Mouse (Mus musculus) forebrain, embryonic 14.5 days (tissue): Measurements from ENCODE around the gene Elmo2. TPM values are rescaled to one million over a fixed set of nuclear protein-coding genes. Genes with fewer than 3 reads are reported as not detected.
A peak's percentile ranks its signal among the peaks of the same experiment; 100 is the strongest.

ENCODE experiments used
- ATAC-seq: fragments of 200-750 bp; cut with Nextera tagmentation; 2 replicates; pipeline ENCODE4 v1.8.0; 2017; ENCODE audit warnings: mild to moderate bottlenecking, moderate library complexity
- DNase-seq: peaks from one replicate; pipeline ENCODE4 v3.0.0-alpha.2; 2015; ENCODE audit warnings: low spot score
- H3K27ac ChIP-seq: fragments of 300-500 bp; sonication (generic); 2 replicates; pipeline ENCODE4 v1.5.1; 2014; ENCODE audit warnings: low read depth, mild to moderate bottlenecking, control low read depth, low read length, moderate library complexity
- H3K27me3 ChIP-seq: fragments of 300-500 bp; sonication (generic); replicated peaks from 2 replicates; pipeline ENCODE4 v1.6.1; 2014; ENCODE audit warnings: low read length, control low read depth, mixed read lengths; ENCODE audit not compliant: control insufficient read depth, insufficient read depth
- H3K36me3 ChIP-seq: fragments of 300-500 bp; sonication (generic); 2 replicates; pipeline ENCODE4 v1.6.1; 2014; ENCODE audit warnings: low read length, control low read depth; ENCODE audit not compliant: control insufficient read depth, insufficient read depth
- H3K4me1 ChIP-seq: fragments of 300-500 bp; sonication (generic); 2 replicates; pipeline ENCODE4 v1.6.1; 2014; ENCODE audit warnings: antibody characterized with exemption, low read length, control low read depth; ENCODE audit not compliant: control insufficient read depth, insufficient read depth
- H3K4me2 ChIP-seq: fragments of 300-500 bp; sonication (generic); 2 replicates; pipeline ENCODE4 v1.6.1; 2014; ENCODE audit warnings: mild to moderate bottlenecking, control low read depth, low read length
- H3K4me3 ChIP-seq: fragments of 300-500 bp; sonication (generic); 2 replicates; pipeline ENCODE4 v1.5.1; 2014; ENCODE audit warnings: low read depth, low read length, control low read depth
- H3K9ac ChIP-seq: fragments of 300-500 bp; sonication (generic); 2 replicates; pipeline ENCODE4 v1.6.1; 2014; ENCODE audit warnings: mild to moderate bottlenecking, low read length, control low read depth, moderate library complexity
- H3K9me3 ChIP-seq: fragments of 300-500 bp; sonication (generic); replicated peaks from 2 replicates; pipeline ENCODE4 v1.6.1; 2016; ENCODE audit warnings: low read length, control low read depth, mixed read lengths; ENCODE audit not compliant: control insufficient read depth
- WGBS: fragments of 180-500 bp; shearing (Covaris S2); extraction: QIAGEN DNeasy Blood & Tissue Kit; methylation state at CpG from one replicate; pipeline ENCODE4 v1.1.7; 2014; 5-methylcytosine and 5-hydroxymethylcytosine counted together
- polyA plus RNA-seq: library from polyadenylated mRNA; unstranded; fragments of >200 nt; fragmentation: Nextera tagmentation; extraction: Ambion mirVana; gene quantifications from 2 replicates; pipeline ENCODE4 v1.2.1, GENCODE M21; 2014

The Elmo2 gene
- polyA plus RNA-seq, 1 experiment from 2014 or later = 95.5 TPM

- peaks cover 36% of the 10 kb centered on the region for H3K36me3 ChIP-seq
- H3K27ac ChIP-seq = no peak overlapping the region
- H3K27me3 ChIP-seq = 0 out of 2 replicates have a peak, but pooled peaks cover 1% of the 10 kb centered on the region
- no peak overlapping the region for H3K4me2 ChIP-seq
- peaks cover 6% of the 10 kb centered on the region for H3K4me1 ChIP-seq
- WGBS = 41% methylated on average over 4 of the region's 6 CpGs
- H3K4me3 ChIP-seq = no peak overlapping the region
- ATAC-seq (peak; percentile 37; the same call in 1 of the 2 replicates), DNase-seq (no peak)
- no peaks in the 10 kb centered on the region for H3K9me3 ChIP-seq
- no peak overlapping the region for H3K9ac ChIP-seq
Measured at GRCm38 (mm10) chr2:165281779-165282311, 44.4 kb downstream of the Elmo2 start.

GRCm38 (mm10) chr2:165279351-165279750 lies 46.9 kb downstream of the Elmo2 start:
- 14% methylated on average over 10 of the region's 10 CpGs for WGBS
- H3K4me3 ChIP-seq = no peak overlapping the region
- ATAC-seq (no peak), DNase-seq (no peak)
- H3K4me1 ChIP-seq = peaks cover 18% of the 10 kb centered on the region
- H3K27me3 ChIP-seq = 0 out of 2 replicates have a peak, but pooled peaks cover 2% of the 10 kb centered on the region
- peaks cover 39% of the 10 kb centered on the region for H3K36me3 ChIP-seq
- no peak overlapping the region; the same call in 1 of the 2 replicates for H3K9ac ChIP-seq
- H3K9me3 ChIP-seq = no peaks in the 10 kb centered on the region
- no peak overlapping the region for H3K4me2 ChIP-seq
- no peak overlapping the region for H3K27ac ChIP-seq

- H3K4me3 ChIP-seq = no peak overlapping the region
- 0 out of 2 replicates have a peak, but pooled peaks cover 2% of the 10 kb centered on the region for H3K27me3 ChIP-seq
- no peak for DNase-seq
- no peak overlapping the region for H3K9ac ChIP-seq
- 72% methylated on average over 5 of the region's 5 CpGs for WGBS
- H3K4me2 ChIP-seq = no peak overlapping the region
- ATAC-seq = no peak
- peaks cover 26% of the 10 kb centered on the region for H3K4me1 ChIP-seq
- no peaks in the 10 kb centered on the region for H3K9me3 ChIP-seq
- peaks cover 28% of the 10 kb centered on the region for H3K36me3 ChIP-seq
- H3K27ac ChIP-seq = no peak overlapping the region
Measured at GRCm38 (mm10) chr2:165277188-165277740, 49.0 kb downstream of the Elmo2 start.

GRCm38 (mm10) chr2:165275824-165276223 lies 50.5 kb downstream of the Elmo2 start:
- H3K9ac ChIP-seq = no peak overlapping the region
- H3K27me3 ChIP-seq = 0 out of 2 replicates have a peak, but pooled peaks cover 2% of the 10 kb centered on the region
- H3K4me3 ChIP-seq = no peak overlapping the region
- WGBS = 15% methylated on average over 8 of the region's 8 CpGs
- H3K9me3 ChIP-seq = no peaks in the 10 kb centered on the region
- peaks cover 23% of the 10 kb centered on the region for H3K36me3 ChIP-seq
- peaks cover 32% of the 10 kb centered on the region for H3K4me1 ChIP-seq
- peak overlapping the region; percentile 67 for H3K27ac ChIP-seq
- no peak overlapping the region for H3K4me2 ChIP-seq
- peak; percentile 90 for DNase-seq
- ATAC-seq = peak; percentile 85

GRCm38 (mm10) chr2:165275124-165275640 lies 51.1 kb downstream of the Elmo2 start:
- 0 out of 2 replicates have a peak, but pooled peaks cover 2% of the 10 kb centered on the region for H3K27me3 ChIP-seq
- H3K4me2 ChIP-seq = no peak overlapping the region
- H3K9me3 ChIP-seq = no peaks in the 10 kb centered on the region
- DNase-seq = peak; percentile 66
- 30% methylated on average over 8 of the region's 8 CpGs for WGBS
- peak overlapping the region; percentile 67 for H3K27ac ChIP-seq
- H3K36me3 ChIP-seq = peaks cover 16% of the 10 kb centered on the region
- no peak overlapping the region for H3K4me3 ChIP-seq
- peak overlapping the region; percentile 17; the same call in 1 of the 2 replicates for H3K9ac ChIP-seq
- peak; percentile 71 for ATAC-seq
- H3K4me1 ChIP-seq = peaks cover 35% of the 10 kb centered on the region

- Histone ChIP-seq H3K9ac (no peak overlapping the region), H3K27ac (no peak overlapping the region), H3K4me1 (peaks cover 35% of the 10 kb centered on the region), H3K4me3 (no peak overlapping the region), H3K9me3 (no peaks in the 10 kb centered on the region), H3K36me3 (peaks cover 15% of the 10 kb centered on the region), H3K4me2 (no peak overlapping the region), H3K27me3 (0 out of 2 replicates have a peak, but pooled peaks cover 2% of the 10 kb centered on the region)
- WGBS = 38% methylated on average over 4 of the region's 4 CpGs
- DNase-seq = peak; percentile 47
- ATAC-seq = no peak
Measured at GRCm38 (mm10) chr2:165273589-165273988, 52.7 kb downstream of the Elmo2 start.

- peaks cover 45% of the 10 kb centered on the region for H3K4me1 ChIP-seq
- H3K9me3 ChIP-seq = no peaks in the 10 kb centered on the region
- no peaks in the 10 kb centered on the region for H3K36me3 ChIP-seq
- no peak overlapping the region for H3K4me2 ChIP-seq
- H3K9ac ChIP-seq = no peak overlapping the region
- ATAC-seq = no peak
- 4% methylated on average over 8 of the region's 8 CpGs for WGBS
- H3K4me3 ChIP-seq = no peak overlapping the region
- 0 out of 2 replicates have a peak overlapping the region, but pooled peaks have one; percentile 33 for H3K27ac ChIP-seq
- H3K27me3 ChIP-seq = no peaks in the 10 kb centered on the region
- peak; percentile 47 for DNase-seq
Measured at GRCm38 (mm10) chr2:165271326-165271725, 55.0 kb downstream of the Elmo2 start.

GRCm38 (mm10) chr2:165270858-165271257 lies 55.4 kb downstream of the Elmo2 start:
- no peak for ATAC-seq
- H3K9me3 ChIP-seq = no peaks in the 10 kb centered on the region
- DNase-seq = no peak
- H3K4me2 ChIP-seq = no peak overlapping the region
- no peaks in the 10 kb centered on the region for H3K36me3 ChIP-seq
- no peaks in the 10 kb centered on the region for H3K27me3 ChIP-seq
- 0 out of 2 replicates have a peak overlapping the region, but pooled peaks have one; percentile 33 for H3K27ac ChIP-seq
- H3K4me3 ChIP-seq = no peak overlapping the region
- peaks cover 47% of the 10 kb centered on the region for H3K4me1 ChIP-seq
- 46% methylated on average over 7 of the region's 7 CpGs for WGBS
- H3K9ac ChIP-seq = no peak overlapping the region

GRCm38 (mm10) chr2:165266739-165267138 lies 59.5 kb downstream of the Elmo2 start:
- ATAC-seq (no peak), DNase-seq (peak; percentile 39)
- Histone ChIP-seq H3K4me3 (no peak overlapping the region), H3K9me3 (no peaks in the 10 kb centered on the region), H3K36me3 (no peaks in the 10 kb centered on the region), H3K9ac (peak overlapping the region; percentile 32; the same call in 1 of the 2 replicates), H3K27ac (no peak overlapping the region), H3K4me2 (peak overlapping the region; percentile 18; the same call in 1 of the 2 replicates), H3K4me1 (peaks cover 29% of the 10 kb centered on the region), H3K27me3 (no peaks in the 10 kb centered on the region)
- 3% methylated on average over 12 of the region's 12 CpGs for WGBS
